Mouse (Mus musculus): ENCODE measurements around the gene Psors1c2.

DNA sequence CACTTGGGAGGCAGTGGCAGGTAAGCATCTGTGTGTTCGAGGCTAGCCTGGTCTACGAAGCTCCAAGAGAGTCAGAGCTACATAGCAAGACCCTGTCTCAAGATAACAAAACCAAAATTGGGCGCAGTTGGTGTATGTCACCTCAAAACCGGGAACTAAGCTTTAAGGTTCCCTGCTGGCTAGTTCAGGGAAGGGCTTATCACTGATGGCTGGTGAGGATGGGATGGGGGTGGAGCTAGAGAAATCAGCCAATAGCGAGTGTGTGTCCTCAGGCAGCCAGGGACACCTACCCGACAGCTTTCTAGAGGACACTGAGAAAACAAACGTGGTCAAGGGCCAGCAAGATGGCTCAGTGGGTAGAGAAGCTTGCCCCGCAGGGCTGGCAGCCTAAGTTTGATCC is 25.2 kb downstream of the Psors1c2 start:
- TF ChIP-seq CTCF (IDR thresholded peaks at IDR 0.05; ENCODE audit: insufficient read depth, low read length), result no peak
- no peak for TF ChIP-seq POLR2A (IDR thresholded peaks at IDR 0.05; ENCODE audit: borderline replicate concordance, extremely low read depth, low read depth, low read length)

Measured in lung, adult 2 months (tissue).